Mouse (Mus musculus): ENCODE data around the gene B4galt3. TPM values are rescaled to one million over a fixed set of nuclear protein-coding genes. Genes with fewer than 3 reads are reported as not detected.

The B4galt3 gene
- total RNA-seq (2021), result 10 to 100 TPM; 63.9 to 66.7 TPM

- DNase-seq (ENCODE audit: extremely low spot score in 1 of 2, low spot score in 1 of 2), result peak; percentile 97
Measured at GRCm38 (mm10) chr1:171269848-171270572, at the start of gene B4galt3. TSS of gene B4galt3 (plus strand) at chr1:171270328.

- DNase-seq (ENCODE audit: extremely low spot score in 1 of 2, low spot score in 1 of 2), result peak; percentile 86 to 96
Measured at GRCm38 (mm10) chr1:171220871-171221270, 49.3 kb upstream of the B4galt3 start.

- DNase-seq (ENCODE audit: extremely low spot score in 1 of 2, low spot score in 1 of 2), result peak in 1 of 2 experiments; percentile 36
Measured at GRCm38 (mm10) chr1:171221281-171222193, 48.6 kb upstream of the B4galt3 start.

GRCm38 (mm10) chr1:171222238-171223155, 47.6 kb upstream of the B4galt3 start, which contains the start of gene Tomm40l:
TSS of gene Tomm40l (minus strand) at chr1:171222514.
- DNase-seq (ENCODE audit: extremely low spot score in 1 of 2, low spot score in 1 of 2), result peak; percentile 64 to 65

DNA sequence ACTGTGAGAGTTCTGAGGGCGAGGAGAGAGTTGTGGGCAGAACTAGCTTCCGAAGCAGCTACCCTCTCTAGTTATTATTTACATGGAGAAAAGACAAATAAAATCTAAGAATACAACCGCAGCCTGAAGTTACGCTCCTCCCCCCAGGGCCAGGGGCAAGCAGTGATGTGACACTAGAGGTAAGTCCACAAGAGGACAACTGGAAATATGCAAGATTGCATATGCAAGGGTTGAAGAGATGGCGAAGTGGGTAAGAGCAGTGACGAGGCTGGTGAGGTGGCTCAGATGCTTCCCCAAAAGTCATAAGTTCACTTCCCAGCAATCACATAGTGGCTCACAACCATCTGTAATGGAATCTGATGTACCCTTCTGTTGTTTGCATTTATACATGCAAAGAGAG, 47.0 kb upstream of the B4galt3 start:
- no peak for DNase-seq (ENCODE audit: extremely low spot score in 1 of 2, low spot score in 1 of 2)

- DNase-seq (ENCODE audit: extremely low spot score in 1 of 2, low spot score in 1 of 2), result no peak
Measured at GRCm38 (mm10) chr1:171223796-171224195, 46.3 kb upstream of the B4galt3 start.

DNA sequence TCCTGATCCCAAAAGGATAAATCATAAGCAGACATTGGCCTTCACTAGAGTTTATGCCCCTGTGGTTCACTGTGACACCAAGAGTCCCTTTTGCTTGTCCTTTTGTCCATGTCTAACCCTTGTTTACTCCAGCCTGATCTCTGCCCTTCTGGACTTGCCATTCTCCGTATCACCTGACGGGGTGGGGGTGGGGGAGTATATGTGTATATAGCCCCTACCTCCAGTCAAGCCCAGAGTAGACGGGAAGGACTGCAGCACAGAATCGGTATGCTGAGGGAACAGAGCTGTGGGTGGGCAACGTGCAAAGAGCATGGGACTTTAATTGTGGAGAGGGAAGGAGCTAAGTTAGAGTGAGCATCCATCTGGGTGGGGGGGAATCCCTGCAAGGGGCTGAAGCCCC, 45.3 kb upstream of the B4galt3 start, which contains the start of gene Apoa2:
Gene Apoa2, plus strand, starts transcription at position 198 of the 400 bp plus-strand sequence.
- no peak for DNase-seq (ENCODE audit: extremely low spot score in 1 of 2, low spot score in 1 of 2)

- DNase-seq (ENCODE audit: extremely low spot score in 1 of 2, low spot score in 1 of 2), result no peak
Measured at GRCm38 (mm10) chr1:171226780-171227179, 43.3 kb upstream of the B4galt3 start.

DNA sequence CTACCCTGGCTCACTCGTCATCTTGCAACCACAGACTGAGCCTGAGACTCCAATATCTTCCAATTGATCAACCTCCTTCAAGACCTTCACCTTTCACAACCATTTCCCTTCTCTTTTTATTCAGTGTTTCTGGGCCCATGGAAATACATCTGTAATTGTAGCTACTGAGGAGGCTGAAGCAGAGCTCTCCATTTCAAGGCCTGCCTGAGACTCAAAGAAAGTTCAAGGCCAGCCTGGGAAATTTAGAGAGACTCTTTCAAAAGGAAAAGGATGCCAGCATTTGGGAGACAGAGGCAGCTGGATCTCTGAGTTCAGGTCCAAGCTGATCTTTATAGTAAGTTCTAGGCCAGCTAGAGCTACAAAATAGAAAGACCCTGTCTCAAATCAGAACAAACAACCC, 42.2 kb upstream of the B4galt3 start:
- DNase-seq (ENCODE audit: extremely low spot score in 1 of 2, low spot score in 1 of 2), result no peak

DNA sequence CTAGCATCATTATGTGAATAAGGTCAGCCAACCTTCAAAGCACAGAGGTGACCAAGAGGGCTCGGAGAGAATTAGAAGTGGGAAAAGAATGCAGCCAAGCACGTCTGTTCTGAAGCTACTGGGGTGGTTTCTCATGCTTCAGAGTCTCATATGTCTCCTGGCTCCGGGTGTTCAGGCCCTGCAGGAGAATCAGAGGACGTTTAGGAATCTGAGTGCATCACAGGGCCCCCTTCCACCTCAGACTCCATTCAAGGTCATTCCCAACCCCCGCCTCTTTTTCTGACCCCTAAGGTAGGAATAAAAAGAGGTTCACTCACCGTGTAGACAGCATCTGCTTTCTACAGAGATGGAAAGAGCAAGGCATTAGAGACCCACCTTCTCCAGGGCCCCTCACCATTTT, 40.4 kb upstream of the B4galt3 start:
- no peak for DNase-seq (ENCODE audit: extremely low spot score in 1 of 2, low spot score in 1 of 2)

- no peak for DNase-seq (ENCODE audit: extremely low spot score in 1 of 2, low spot score in 1 of 2)
Measured at GRCm38 (mm10) chr1:171230215-171230614, 39.9 kb upstream of the B4galt3 start.

DNA sequence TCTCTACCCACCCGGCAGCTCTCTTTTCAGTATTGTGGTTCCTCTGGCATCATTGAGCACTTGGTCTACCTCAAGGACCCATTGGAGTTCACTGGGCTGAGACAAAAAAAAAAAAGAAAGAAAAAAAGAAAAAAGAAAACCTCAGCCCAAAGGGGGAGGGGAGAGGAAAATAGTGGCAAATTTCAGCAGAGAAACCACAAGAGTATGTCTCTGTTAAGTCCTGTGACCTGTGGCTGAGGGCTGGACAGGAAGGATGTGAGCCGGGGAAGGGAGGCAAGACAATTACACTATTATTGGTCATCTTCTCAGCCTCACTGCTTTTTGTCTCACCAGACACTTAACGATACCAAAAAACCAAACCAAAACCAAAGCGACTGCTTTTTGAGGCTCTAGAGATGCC, 38.3 kb upstream of the B4galt3 start:
- no peak for DNase-seq (ENCODE audit: extremely low spot score in 1 of 2, low spot score in 1 of 2)

GRCm38 (mm10) chr1:171232348-171232747, 37.8 kb upstream of the B4galt3 start:
- no peak for DNase-seq (ENCODE audit: extremely low spot score in 1 of 2, low spot score in 1 of 2)

GRCm38 (mm10) chr1:171232800-171233730, 37.1 kb upstream of the B4galt3 start:
- no peak for DNase-seq (ENCODE audit: extremely low spot score in 1 of 2, low spot score in 1 of 2)

DNA sequence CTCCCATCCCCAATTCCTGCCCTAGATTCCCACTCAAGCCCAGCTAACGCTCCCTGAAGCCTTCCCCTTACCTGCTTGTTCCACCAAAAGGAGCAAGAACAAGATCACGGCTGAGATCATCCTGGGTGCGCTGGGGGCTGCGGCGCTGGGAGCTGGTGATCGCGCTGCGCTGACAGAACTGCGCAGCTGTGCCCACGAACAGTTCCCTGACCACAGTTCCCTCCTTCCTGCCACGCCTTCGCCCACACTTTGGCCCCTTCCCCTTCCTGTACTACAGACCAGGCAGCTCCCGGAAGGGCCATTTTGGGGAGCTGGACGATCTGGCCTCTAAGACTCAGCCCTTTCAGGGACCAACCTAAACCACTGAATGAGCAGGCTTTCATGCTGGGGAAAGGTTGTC, 36.0 kb upstream of the B4galt3 start, which contains the start of gene Fcer1g:
Gene Fcer1g, minus strand, starts transcription at position 240 of the 400 bp plus-strand sequence.
- no peak for DNase-seq (ENCODE audit: extremely low spot score in 1 of 2, low spot score in 1 of 2)

DNA sequence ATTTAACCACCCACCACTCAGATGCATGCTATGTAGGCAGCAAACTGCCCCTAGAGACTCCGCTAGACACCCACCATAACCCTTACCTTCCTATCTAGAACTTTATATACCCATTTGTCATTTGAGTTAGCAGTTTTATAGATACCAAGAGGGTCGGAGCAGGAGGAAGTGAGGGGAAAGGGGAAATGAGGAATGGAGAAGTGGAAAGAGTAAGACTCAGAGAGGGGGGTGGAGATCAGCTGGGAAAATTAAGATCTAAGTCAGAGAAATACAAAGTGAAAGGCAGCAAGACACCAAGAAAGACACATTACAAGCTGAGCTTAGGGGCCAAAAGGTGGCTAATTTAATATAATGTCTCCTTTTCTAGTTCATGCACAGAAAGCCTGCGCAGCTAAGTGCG, 35.6 kb upstream of the B4galt3 start:
- DNase-seq (ENCODE audit: extremely low spot score in 1 of 2, low spot score in 1 of 2), result no peak

DNA sequence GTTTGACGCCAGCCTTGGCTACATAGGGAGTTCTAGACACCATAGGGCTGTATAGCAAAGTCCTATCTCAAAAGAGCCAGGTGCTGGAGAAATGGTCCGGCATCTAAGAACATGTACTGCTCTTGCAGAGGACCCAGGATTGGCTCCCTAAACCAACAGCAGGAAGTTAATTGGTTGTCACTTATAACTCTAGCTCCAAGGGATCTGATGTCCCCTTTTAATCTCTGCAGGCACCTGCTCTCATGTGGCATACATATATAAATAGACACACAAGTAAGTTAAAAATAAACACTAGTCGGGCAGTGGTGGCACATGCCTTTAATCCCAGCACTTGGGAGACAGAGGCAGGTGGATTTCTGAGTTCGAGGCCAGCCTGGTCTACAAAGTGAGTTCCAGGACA, 34.3 kb upstream of the B4galt3 start:
- no peak for DNase-seq (ENCODE audit: extremely low spot score in 1 of 2, low spot score in 1 of 2)

- DNase-seq (ENCODE audit: extremely low spot score in 1 of 2, low spot score in 1 of 2), result no peak
Measured at GRCm38 (mm10) chr1:171237438-171237837, 32.7 kb upstream of the B4galt3 start.

- DNase-seq (ENCODE audit: extremely low spot score in 1 of 2, low spot score in 1 of 2), result peak in 1 of 2 experiments; percentile 49
Measured at GRCm38 (mm10) chr1:171238463-171238862, 31.7 kb upstream of the B4galt3 start.

Data from layer of hippocampus, postnatal 25 days (tissue).